Mouse (Mus musculus) G1E (cell line): ENCODE results near the gene Gprc5b.

ENCODE experiments used
- CTCF ChIP-seq: IDR thresholded peaks from 2 replicates; pipeline ENCODE4 v1.5.1; 2012; ENCODE audit warnings: low read depth, low read length, inconsistent platforms, mixed read lengths
- GATA1 ChIP-seq: IDR thresholded peaks from 2 replicates; pipeline ENCODE4 v1.6.1; 2012; ENCODE audit warnings: borderline replicate concordance, low read length, inconsistent platforms, mixed read lengths
- TAL1 ChIP-seq: conservative IDR thresholded peaks from 2 replicates; pipeline ENCODE4 v1.6.1; 2012; ENCODE audit warnings: low read depth, low read length, inconsistent platforms, mixed read lengths

DNA sequence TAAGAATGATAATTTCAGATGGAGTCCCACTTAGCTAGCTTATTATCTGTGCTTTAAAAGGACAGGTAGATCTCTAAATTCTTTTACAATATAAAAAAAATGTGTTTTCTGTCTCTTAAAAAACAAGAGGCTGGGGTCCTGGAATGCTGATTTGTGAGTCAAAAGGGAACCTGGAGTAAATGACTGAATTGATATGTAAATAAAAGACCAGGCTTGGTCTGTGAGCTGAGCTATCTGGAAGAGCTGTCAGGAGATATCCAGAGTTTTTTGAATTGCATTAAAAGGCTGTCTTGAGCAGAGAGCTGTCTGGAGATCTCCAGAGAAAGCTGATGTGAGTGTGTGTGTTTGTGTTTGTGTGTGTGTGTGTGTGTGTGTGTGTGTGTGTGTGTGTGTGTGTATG is 42.6 kb upstream of the Gprc5b start:
- TF ChIP-seq CTCF: no peak
- no peak for TF ChIP-seq GATA1
- TF ChIP-seq TAL1: no peak
